Mouse (Mus musculus) brain, embryonic 14.5 days (tissue): Measurements from ENCODE around the gene Xlr5b.
"Not testable (repeated sequence)": the region's sequence is repeated elsewhere in the genome, so short reads cannot be mapped to it uniquely, and the experiment has no call there.

Experiments
- CTCF ChIP-seq: fragments of 200-500 bp; IDR thresholded peaks from 2 replicates; pipeline ENCODE4 v1.5.1; 2012; ENCODE audit warnings: inconsistent platforms, mild to moderate bottlenecking, moderate library complexity, borderline replicate concordance; ENCODE audit not compliant: insufficient read depth, insufficient read length; ENCODE audit errors: extremely low read depth
- POLR2A ChIP-seq: fragments of 200-500 bp; IDR thresholded peaks from 2 replicates; pipeline ENCODE4 v1.6.1; 2012; ENCODE audit warnings: mild to moderate bottlenecking, inconsistent platforms, borderline replicate concordance; ENCODE audit not compliant: poor library complexity, insufficient read depth, insufficient read length, severe bottlenecking; ENCODE audit errors: extremely low read depth

GRCm38 (mm10) chrX:73116747-73117146, 31.8 kb upstream of the Xlr5b start, which contains the start of gene Gm14685:
- not testable (repeated sequence) for TF ChIP-seq POLR2A, CTCF
